Mouse (Mus musculus): ENCODE measurements around the gene Gpbp1l1.

- TF ChIP-seq CTCF (conservative IDR thresholded peaks at IDR 0.05 in 1 of 2, IDR thresholded peaks at IDR 0.05 in 1 of 2; ENCODE audit: low read depth in 2 of 2, low read length in 2 of 2) (peak; percentile 23 to 42), USF1 (IDR thresholded peaks at IDR 0.05; ENCODE audit: low read depth, low read length) (no peak), POLR2A (IDR thresholded peaks at IDR 0.05; ENCODE audit: low read depth, low read length) (no peak), CHD1 (IDR thresholded peaks at IDR 0.05; ENCODE audit: low read depth, low read length) (no peak), ELF1 (IDR thresholded peaks at IDR 0.05; ENCODE audit: low read depth, low read length) (no peak), SIN3A (IDR thresholded peaks at IDR 0.05; ENCODE audit: low read length) (no peak), ZNF384 (IDR thresholded peaks at IDR 0.05; ENCODE audit: low read depth, low read length) (no peak), RAD21 (IDR thresholded peaks at IDR 0.05; ENCODE audit: low read depth, low read length) (peak; percentile 22), EP300 (IDR thresholded peaks at IDR 0.05; ENCODE audit: low read length) (no peak), GABPA (IDR thresholded peaks at IDR 0.05; ENCODE audit: insufficient replicate concordance, low read depth, low read length) (no peak), PAX5 (IDR thresholded peaks at IDR 0.05; ENCODE audit: low read length) (no peak), BHLHE40 (IDR thresholded peaks at IDR 0.05; ENCODE audit: low read depth, low read length) (no peak)
Measured at GRCm38 (mm10) chr4:116531109-116531508, 26.3 kb upstream of the Gpbp1l1 start.

Measured in CH12.LX (cell line).